Mouse (Mus musculus): ENCODE data around the gene Cryzl1.

Gene Cryzl1

GRCm38 (mm10) chr16:91740184-91740917 lies 11.6 kb upstream of the Cryzl1 start:
- no peak for DNase-seq (ENCODE audit: low spot score)

- no peak for DNase-seq (ENCODE audit: low spot score)
Observed at GRCm38 (mm10) chr16:91738505-91738904, 9.7 kb upstream of the Cryzl1 start.

- no peak for DNase-seq (ENCODE audit: low spot score)
Observed at GRCm38 (mm10) chr16:91736046-91736816, 7.5 kb upstream of the Cryzl1 start.

DNA sequence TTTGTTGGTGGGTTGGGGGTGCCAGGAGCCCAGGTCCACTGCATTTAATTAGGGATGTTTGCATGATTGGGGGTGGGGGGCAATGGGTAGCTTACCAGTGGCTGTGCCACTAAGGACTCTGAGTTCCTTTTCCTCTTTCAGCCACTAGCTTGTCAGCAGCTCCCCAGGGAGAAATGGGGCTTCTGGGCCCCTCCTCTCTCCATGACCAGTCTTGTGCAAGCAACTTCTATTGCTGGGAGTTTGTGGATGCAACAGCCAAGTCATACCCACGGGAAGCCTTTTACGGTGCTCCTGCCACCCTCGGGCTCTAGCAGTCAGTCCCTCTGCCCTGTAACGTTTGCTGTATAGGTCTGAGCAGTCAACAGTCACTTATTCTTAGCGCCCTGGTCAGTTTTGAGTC lies 6.0 kb upstream of the Cryzl1 start:
- no peak for DNase-seq (ENCODE audit: low spot score)

- no peak for DNase-seq (ENCODE audit: low spot score)
Observed at GRCm38 (mm10) chr16:91732816-91733215, 4.0 kb upstream of the Cryzl1 start.

GRCm38 (mm10) chr16:91730446-91730845 lies 1.7 kb upstream of the Cryzl1 start:
- DNase-seq (ENCODE audit: low spot score): no peak

DNA sequence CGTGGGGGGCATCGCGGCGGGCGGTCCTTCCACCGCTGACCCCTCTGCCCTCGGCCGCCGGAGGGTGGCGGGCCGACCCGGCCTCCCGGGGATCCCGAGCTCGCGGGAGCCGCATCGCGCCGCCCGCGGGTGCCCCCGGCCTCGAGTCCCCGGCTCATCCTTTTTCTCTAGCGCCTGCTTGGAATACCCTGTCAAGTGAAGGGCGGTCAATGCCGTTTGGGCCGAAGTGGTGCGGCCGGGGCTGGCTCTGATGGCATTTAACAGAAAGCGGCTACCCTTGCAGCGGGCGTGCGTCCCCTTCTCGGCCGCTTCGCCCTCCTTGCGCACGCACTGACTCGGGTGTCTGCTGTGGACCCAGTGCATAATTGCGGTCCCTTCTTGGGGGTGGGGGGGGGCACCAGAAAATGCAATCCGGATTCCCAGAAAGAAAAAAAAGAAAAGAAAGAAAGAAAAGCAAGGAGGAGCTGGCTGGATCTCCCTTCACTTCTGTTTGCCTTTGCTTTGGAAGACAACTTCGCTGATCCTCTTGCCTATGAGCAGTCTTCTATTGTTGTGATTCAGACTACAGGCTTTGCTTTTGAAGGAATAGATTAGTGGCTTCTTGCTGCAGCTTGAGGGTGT lies 1.2 kb upstream of the Cryzl1 start:
- peak; percentile 64 for DNase-seq (ENCODE audit: low spot score)

- peak; percentile 99 for DNase-seq (ENCODE audit: low spot score)
Observed at GRCm38 (mm10) chr16:91729066-91729482, 299 bp upstream of the Cryzl1 start, which contains the start of gene Itsn1. TSS of gene Itsn1 (plus strand) at chr16:91729281.

- DNase-seq (ENCODE audit: low spot score): no peak
Observed at GRCm38 (mm10) chr16:91727433-91727832, 1.3 kb downstream of the Cryzl1 start.

DNA sequence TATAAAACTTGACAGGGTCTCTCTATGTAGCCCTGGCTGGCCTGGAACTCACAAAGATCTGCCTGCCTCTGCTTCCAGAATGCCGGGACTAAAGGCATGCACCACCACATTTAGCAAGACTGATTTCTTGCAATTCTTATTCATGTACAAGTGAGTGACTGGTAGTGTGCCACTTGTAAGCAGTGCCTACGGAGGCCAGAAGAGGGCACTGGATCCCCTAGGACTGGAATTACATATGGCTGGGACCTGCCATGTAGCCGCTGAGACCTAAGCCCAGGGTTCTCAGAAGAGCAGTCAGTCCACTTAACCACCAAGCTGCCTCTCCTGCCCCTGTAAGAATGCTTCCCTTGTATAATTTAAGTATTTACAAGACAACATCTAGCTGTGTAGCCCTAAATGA lies 4.5 kb downstream of the Cryzl1 start:
- DNase-seq (ENCODE audit: low spot score): no peak

GRCm38 (mm10) chr16:91717399-91717798 lies 11.4 kb downstream of the Cryzl1 start:
- no peak for DNase-seq (ENCODE audit: low spot score)

GRCm38 (mm10) chr16:91716927-91717349 lies 11.8 kb downstream of the Cryzl1 start:
- no peak for DNase-seq (ENCODE audit: low spot score)

- DNase-seq (ENCODE audit: low spot score): no peak
Observed at GRCm38 (mm10) chr16:91710241-91710640, 18.5 kb downstream of the Cryzl1 start.

- no peak for DNase-seq (ENCODE audit: low spot score)
Observed at GRCm38 (mm10) chr16:91704603-91705340, 24.0 kb downstream of the Cryzl1 start.

DNA sequence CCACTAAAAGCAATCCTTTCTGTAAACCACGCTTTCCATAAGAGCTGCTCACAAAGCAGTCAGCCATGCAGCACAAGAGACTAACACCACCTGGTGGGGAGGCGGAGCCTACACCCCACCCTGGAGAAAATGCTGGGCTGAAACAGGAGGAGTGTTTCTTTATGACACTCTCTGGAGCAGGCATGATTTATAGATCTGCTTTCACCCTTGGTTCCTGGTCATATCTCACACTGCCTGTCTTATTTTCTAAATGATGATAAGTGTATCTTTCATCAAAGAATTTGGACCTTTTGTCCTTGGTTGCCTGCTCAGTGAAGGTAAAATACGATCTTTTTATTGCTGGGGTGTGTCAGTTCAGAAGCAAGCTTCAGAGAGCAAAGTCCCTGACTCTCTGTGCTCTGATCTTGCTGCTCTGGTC lies 26.0 kb downstream of the Cryzl1 start:
- no peak for DNase-seq (ENCODE audit: low spot score)

DNA sequence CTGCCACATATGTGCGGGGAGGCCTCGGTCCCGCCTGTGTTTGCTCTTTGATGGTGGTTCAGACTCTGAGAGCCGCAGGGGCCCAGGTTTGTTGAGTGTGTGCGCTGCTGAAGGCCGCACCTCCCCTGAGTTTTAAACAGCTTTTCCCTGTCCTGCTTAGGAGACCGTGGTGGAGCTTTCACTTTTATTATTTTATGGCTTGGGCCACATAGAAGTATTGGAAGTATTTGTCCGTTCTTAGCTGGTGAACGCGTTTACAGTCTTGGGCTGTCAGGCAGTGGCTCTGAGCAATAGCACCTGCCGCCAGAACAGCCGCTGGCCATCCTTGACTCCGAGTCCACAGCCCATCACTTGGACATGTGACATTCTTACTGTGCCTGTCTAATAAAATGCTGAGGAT lies 26.9 kb downstream of the Cryzl1 start:
- no peak for DNase-seq (ENCODE audit: low spot score)

GRCm38 (mm10) chr16:91698995-91699394 lies 29.8 kb downstream of the Cryzl1 start:
- no peak for DNase-seq (ENCODE audit: low spot score)

GRCm38 (mm10) chr16:91695108-91695755 lies 33.5 kb downstream of the Cryzl1 start:
- no peak for DNase-seq (ENCODE audit: low spot score)

DNA sequence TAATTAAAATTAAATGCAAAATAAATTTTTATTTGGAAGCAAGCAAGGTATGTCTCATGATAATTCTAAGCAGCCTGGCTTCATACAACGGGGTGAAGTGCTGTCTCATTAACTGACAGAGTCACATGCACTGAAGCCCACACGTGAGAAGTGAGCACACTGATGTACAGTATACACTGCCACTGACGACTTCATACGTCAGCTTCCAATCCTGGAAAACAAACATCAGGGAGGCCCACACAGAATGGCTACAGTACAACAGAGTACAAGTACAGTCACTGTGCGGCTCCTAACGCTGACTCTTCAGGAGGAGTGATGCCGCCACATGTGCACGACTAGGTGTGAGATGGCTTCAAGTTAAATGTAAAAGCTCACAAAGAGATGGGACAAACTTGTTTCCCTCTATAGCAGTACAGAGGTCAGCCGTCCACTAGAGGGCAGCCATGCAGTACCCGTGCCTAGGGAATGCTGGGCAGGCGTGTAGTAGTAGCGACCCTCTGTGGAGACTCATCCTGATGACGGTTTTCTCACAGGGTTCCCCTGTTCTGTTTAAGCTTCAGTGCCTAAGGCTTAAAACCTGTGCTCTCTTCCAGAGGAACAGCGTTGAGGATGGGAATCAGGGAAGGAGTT lies 34.2 kb downstream of the Cryzl1 start:
- peak; percentile 39 for DNase-seq (ENCODE audit: low spot score)

GRCm38 (mm10) chr16:91689791-91690190 lies 39.0 kb downstream of the Cryzl1 start:
- no peak for DNase-seq (ENCODE audit: low spot score)

Data from testis, postnatal 14 days (tissue).